Mouse (Mus musculus): ENCODE results near the gene Slc35f3. TPM values are rescaled to one million over a fixed set of nuclear protein-coding genes. Genes with fewer than 3 reads are reported as not detected.
A peak's percentile ranks its signal among the peaks of the same experiment; 100 is the strongest.

The Slc35f3 gene
- polyA plus RNA-seq, 1 experiment from 2014 or later, result 0.71 TPM

DNA sequence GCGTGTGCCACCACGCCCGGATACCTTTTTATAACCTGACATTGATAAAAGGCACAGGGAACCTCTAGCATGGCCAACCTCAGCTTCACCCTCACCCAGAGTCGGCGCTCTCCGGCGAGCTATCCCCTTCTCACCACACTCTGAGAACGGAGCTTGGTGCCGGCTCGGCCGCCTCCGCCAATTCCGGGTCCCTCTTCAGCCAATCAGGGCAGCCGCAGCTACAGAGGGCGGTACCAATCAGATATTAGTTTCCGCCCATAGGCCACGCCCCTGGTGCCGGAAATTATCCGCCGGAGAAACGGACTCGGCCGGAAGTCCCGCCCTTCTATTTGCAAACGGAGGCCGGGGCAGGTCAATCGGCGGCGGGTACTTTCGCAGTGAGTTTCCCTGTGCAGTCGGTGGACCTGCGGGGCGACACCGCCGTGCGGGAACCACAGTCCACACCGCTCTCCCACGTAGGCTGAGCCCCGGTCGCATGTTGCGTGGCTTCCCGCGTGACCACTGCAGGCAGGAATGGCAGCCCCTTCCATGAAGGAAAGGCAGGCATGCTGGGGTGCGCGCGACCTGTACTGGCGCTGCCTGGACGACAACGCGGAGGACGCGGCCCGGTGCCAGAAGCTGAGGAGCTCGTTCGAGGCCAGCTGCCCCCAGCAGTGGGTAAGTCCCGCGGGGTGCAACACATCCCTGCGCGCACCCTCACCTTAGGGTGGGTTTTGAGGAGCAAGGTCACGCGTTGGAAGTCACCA is 124.0 kb downstream of the Slc35f3 start, which contains the start of gene Coa6:
Gene Coa6, plus strand, starts transcription at position 342 of the 746 bp plus-strand sequence.
- Histone ChIP-seq H3K4me2 (peak within 1 kb of the TSS; percentile 77), H3K4me1 (peaks cover 15% of the 10 kb centered on the region), H3K4me3 (peak within 1 kb of the TSS; percentile 83), H3K9me3 (no peaks in the 10 kb centered on the region), H3K27me3 (no peaks in the 10 kb centered on the region), H3K9ac (peak within 1 kb of the TSS; percentile 89), H3K27ac (peak within 1 kb of the TSS; percentile 60), H3K36me3 (peaks cover 18% of the 10 kb centered on the region)
- ATAC-seq (ENCODE audit: borderline replicate concordance, extremely low read depth, low FRiP score, low TSS enrichment), result peak; percentile 98
- under 1% methylated on average over 61 of the region's 61 CpGs for WGBS

DNA sequence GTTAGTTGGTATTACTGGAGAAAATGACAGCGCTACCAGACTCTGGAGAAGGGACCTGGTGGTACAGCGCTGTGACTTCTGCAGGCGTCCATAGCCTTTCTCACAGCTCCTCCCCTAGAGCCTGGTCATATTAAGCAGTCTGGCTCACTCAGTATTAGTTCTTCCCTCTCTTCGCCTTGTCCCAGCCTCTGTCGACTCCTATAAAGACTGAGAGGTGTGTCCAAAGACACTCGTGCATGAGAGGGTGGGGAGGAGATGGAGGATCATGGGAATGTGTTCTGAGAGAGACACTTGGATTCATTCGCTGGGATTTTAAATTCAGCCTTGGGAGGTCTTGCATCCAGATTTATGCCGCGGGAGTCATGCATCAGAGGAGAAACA is 124.6 kb downstream of the Slc35f3 start:
- Histone ChIP-seq H3K36me3 (peaks cover 23% of the 10 kb centered on the region), H3K27me3 (no peaks in the 10 kb centered on the region), H3K4me3 (peak overlapping the region; percentile 83), H3K9ac (peak overlapping the region; percentile 89), H3K9me3 (no peaks in the 10 kb centered on the region), H3K4me2 (peak overlapping the region; percentile 77), H3K27ac (peak overlapping the region; percentile 60), H3K4me1 (peaks cover 15% of the 10 kb centered on the region)
- peak; percentile 50; the same call in 1 of the 2 replicates for ATAC-seq (ENCODE audit: borderline replicate concordance, extremely low read depth, low FRiP score, low TSS enrichment)
- WGBS, result 7% methylated on average over 9 of the region's 9 CpGs

DNA sequence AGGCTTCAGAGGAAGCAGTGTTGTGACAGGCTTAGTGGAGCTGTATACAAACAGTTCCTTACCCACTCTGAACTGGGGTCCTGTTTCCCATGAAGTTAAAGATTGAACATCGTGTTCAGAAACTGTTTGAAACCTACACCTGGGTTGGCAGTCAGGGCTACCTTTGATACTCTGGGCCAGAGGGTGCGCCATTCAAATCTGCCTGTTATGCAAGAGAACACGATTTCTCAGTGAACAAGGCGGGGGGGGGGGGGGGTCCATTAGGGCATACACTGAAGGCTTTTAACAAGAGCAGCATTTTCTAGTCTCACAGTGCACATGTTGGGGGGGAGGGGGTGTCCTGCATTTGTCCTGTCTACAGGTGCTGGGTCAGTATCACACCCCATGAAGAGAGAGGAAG is 125.8 kb downstream of the Slc35f3 start:
- H3K4me1 ChIP-seq, result peaks cover 15% of the 10 kb centered on the region
- H3K36me3 ChIP-seq, result peaks cover 36% of the 10 kb centered on the region
- no peaks in the 10 kb centered on the region for H3K9me3 ChIP-seq
- ATAC-seq (ENCODE audit: borderline replicate concordance, extremely low read depth, low FRiP score, low TSS enrichment), result no peak
- H3K9ac ChIP-seq, result no peak overlapping the region
- WGBS, result 76% methylated on average over 4 of the region's 4 CpGs
- no peak overlapping the region for H3K27ac ChIP-seq
- no peaks in the 10 kb centered on the region for H3K27me3 ChIP-seq
- no peak overlapping the region for H3K4me2 ChIP-seq
- no peak overlapping the region for H3K4me3 ChIP-seq

DNA sequence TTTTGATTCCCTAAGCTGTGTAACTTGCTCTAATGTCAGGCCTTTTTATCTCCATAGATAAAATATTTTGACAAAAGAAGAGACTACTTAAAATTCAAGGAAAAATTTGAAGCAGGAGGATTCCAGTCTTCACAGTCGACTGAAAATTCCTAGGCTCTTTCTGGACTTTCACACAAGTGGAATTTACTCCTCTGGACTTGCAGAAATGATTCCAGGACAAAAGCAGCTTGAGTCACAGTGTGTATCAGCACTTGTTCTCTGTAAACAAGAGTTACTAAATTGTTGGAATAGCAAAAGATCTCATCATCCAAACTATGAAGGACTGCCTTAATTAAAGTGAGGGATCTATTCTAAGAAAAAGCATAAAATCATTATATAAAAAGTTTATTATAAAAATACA is 126.6 kb downstream of the Slc35f3 start:
- no peak for ATAC-seq (ENCODE audit: borderline replicate concordance, extremely low read depth, low FRiP score, low TSS enrichment)
- H3K9ac ChIP-seq, result no peak overlapping the region
- H3K4me3 ChIP-seq, result no peak overlapping the region
- no peaks in the 10 kb centered on the region for H3K27me3 ChIP-seq
- no peak overlapping the region for H3K4me2 ChIP-seq
- no peak overlapping the region for H3K27ac ChIP-seq
- no peaks in the 10 kb centered on the region for H3K9me3 ChIP-seq
- peaks cover 42% of the 10 kb centered on the region for H3K36me3 ChIP-seq
- WGBS, result 79% methylated on average over 1 of the region's 1 CpGs
- H3K4me1 ChIP-seq, result peaks cover 15% of the 10 kb centered on the region

DNA sequence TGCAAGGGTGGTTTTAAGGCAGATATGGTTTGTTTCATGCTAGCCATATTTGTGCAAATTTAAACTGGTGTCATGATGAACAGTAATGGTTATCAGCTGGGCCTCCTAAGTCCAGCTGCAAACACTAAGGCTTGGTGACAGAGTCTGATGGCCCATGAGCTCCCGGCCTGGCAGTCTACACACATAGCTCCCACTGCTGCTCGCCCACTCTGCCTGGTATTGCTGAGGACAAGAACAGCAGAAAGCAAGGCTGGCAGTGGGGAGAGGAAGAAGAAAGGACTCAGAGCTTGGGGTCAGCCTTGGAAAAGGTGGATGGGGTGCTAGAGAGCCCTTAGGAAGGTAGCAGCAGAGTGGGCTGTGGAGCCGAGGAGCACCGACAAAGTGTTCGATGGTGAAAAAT is 131.3 kb downstream of the Slc35f3 start:
- Histone ChIP-seq H3K9ac (no peak overlapping the region), H3K9me3 (no peaks in the 10 kb centered on the region), H3K4me2 (no peak overlapping the region), H3K4me3 (no peak overlapping the region), H3K4me1 (no peaks in the 10 kb centered on the region), H3K27me3 (no peaks in the 10 kb centered on the region), H3K27ac (no peak overlapping the region), H3K36me3 (peaks cover 62% of the 10 kb centered on the region)
- ATAC-seq (ENCODE audit: borderline replicate concordance, extremely low read depth, low FRiP score, low TSS enrichment), result no peak
- WGBS, result 90% methylated on average over 5 of the region's 5 CpGs

DNA sequence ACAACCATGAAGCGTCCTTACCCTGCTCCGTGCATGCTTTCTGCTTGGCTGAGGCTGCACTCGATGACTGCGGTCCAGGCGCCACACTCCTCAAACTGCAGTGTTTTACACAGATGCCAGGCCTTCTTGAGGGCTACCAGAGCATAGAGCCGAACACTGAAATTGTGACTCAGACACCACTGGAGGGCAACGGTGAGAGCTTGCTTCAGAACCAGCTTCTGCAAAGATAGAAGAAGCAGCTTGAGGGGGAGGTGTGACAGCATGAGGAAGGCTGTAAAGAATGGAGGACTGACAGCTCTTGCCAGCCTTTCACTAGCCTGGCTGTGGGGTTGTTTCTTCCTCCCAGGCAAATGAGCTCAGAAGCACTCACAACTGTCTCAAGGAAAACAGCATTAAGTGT is 135.5 kb downstream of the Slc35f3 start:
- ATAC-seq (ENCODE audit: borderline replicate concordance, extremely low read depth, low FRiP score, low TSS enrichment), result no peak
- Histone ChIP-seq H3K4me2 (no peak overlapping the region), H3K4me1 (no peaks in the 10 kb centered on the region), H3K9me3 (no peaks in the 10 kb centered on the region), H3K4me3 (no peak overlapping the region), H3K36me3 (peaks cover 39% of the 10 kb centered on the region; the same call in 1 of the 2 replicates), H3K9ac (no peak overlapping the region), H3K27me3 (no peaks in the 10 kb centered on the region), H3K27ac (no peak overlapping the region)
- WGBS, result 80% methylated on average over 7 of the region's 7 CpGs

DNA sequence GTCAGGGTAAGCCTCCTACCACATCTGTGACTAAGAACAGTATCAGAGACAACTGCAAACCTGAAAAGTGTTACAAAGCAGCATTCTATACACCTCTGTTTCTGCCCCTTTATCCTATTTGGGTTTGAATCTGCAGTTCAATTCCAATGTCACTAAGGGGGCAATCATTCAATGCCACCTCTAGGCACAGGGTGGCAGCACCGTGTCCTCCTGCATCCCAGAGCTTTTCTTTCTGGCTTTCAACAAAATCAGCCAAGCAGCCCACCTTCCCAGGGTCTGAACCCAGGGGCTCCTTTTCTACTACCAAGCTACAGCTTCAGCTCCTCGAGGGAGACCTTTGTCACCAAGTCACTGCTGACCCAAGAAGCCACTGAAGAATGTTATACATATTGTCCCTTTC is 140.6 kb downstream of the Slc35f3 start:
- Histone ChIP-seq H3K4me2 (no peak overlapping the region), H3K27ac (no peak overlapping the region), H3K9me3 (no peaks in the 10 kb centered on the region), H3K36me3 (peaks cover 19% of the 10 kb centered on the region; the same call in 1 of the 2 replicates), H3K27me3 (no peaks in the 10 kb centered on the region), H3K4me1 (no peaks in the 10 kb centered on the region), H3K4me3 (no peak overlapping the region), H3K9ac (no peak overlapping the region)
- ATAC-seq (ENCODE audit: borderline replicate concordance, extremely low read depth, low FRiP score, low TSS enrichment), result no peak
- 58% methylated on average over 2 of the region's 2 CpGs for WGBS

Other genes with a start within 250 kb of the Slc35f3 start
- 53.2 and 53.4 TPM in 2 replicates for gene Coa6, start 124.0 kb downstream of the Slc35f3 start, polyA plus RNA-seq (2015; fragmentation: Nextera tagmentation; extraction: Ambion mirVana)
- 2.7 and 3.0 TPM in 2 replicates for gene Tarbp1, start 176.5 kb downstream of the Slc35f3 start, polyA plus RNA-seq (2015; fragmentation: Nextera tagmentation; extraction: Ambion mirVana)

Data from lung, embryonic 15.5 days (tissue).